Mouse (Mus musculus): ENCODE data around the gene Tjp1. TPM values are rescaled to one million over a fixed set of nuclear protein-coding genes. Genes with fewer than 3 reads are reported as not detected.
A peak's percentile ranks its signal among the peaks of the same experiment; 100 is the strongest.

Tjp1 gene
- polyA plus RNA-seq, 1 experiment from 2014 or later: 19.7 TPM

DNA sequence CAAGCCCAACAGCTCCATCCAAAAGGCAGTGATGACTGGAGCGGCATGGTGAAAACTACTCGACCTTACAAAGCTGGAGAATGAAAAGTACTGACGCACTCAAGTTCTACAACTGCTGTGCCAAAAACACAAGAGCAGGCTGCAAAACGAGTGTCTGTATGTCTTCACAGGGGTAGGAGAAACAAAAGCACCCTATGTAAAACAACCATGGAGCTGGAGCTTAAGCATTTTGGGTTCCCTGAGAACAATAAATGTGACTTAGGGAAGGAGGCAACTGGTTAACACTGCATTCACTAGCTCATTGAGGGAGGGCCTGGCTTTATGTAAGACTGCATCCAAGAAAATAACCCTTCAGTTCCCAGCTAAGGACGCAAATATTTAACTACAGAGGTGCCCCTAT is 158.5 kb downstream of the Tjp1 start:
- ATAC-seq (replicated peaks; ENCODE audit: extremely low read depth, insufficient read depth, low FRiP score): no peak
- Histone ChIP-seq H3K36me3 (ENCODE audit: control insufficient read depth, insufficient read depth) (no peaks in the 10 kb centered on the region), H3K4me1 (ENCODE audit: control insufficient read depth, insufficient read depth, low read length) (peaks cover 38% of the 10 kb centered on the region), H3K27ac (ENCODE audit: low read length) (peak overlapping the region; percentile 68), H3K4me3 (ENCODE audit: low read length) (peak overlapping the region; percentile 57), H3K27me3 (ENCODE audit: control insufficient read depth, insufficient read depth, low read length) (no peaks in the 10 kb centered on the region), H3K4me2 (ENCODE audit: low read depth, low read length) (peak overlapping the region; percentile 78), H3K9me3 (replicated peaks; ENCODE audit: control insufficient read depth, low read length) (no peaks in the 10 kb centered on the region), H3K9ac (ENCODE audit: low read length) (peak overlapping the region; percentile 73)
- WGBS: 13% methylated on average over 5 of the region's 5 CpGs

DNA sequence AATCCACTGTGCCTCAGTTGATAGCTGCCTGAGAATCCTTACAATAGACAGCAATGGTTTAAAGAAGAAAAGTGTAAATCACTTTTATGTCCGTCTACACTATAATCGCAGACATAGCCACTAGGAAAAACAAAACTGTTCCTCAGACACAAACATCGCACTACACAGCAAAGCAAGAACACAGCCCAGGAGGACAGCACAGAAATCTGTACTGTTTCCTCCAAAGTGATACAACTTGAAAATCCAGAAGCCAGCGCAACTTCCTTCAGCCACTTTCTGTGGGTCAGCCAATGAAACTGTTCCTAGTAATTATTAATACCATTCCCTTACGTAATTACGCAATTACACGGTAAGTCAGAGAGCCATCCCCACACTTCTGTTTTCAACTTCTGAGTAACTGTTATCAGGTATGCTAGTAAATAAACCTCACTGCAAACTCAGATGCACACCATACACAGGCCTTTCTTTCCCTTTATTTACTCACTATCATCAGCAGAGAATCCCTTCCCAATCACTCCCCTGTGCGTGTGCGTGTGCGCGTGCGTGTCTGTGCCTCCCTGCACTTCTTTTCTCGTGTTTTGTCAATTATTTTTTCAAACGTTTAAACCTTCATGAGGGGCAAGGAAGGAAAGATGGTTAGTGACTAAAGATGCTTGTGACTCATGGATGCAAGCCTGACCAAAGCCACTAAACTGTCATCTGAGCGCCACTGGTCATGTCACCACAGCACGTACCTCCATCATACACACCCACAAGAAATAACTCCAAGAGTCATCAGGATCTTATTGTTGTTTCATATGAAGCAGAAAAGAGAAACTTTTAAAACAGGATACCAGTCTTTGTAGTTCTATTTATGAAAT is 160.0 kb downstream of the Tjp1 start:
- H3K27ac ChIP-seq (ENCODE audit: low read length): peak overlapping the region; percentile 46

DNA sequence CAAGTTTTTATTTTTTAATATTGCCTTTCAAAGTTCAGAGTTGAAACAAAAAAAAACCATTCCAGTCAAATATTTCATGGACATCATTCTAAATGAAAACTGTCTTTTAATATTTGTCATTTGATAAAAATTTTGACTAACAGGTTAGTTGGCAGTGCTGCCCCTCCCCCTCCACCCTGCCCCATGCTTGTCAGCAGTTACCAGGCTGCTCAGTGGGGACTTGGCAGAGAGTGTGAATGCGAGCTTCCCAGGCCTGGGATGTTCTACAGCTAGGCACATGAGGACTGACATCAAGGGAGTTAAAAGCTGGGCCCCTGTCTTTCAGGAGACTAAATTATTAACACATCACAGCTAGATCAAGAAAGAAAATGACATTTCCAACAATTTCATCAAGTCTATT is 161.4 kb downstream of the Tjp1 start:
- Histone ChIP-seq H3K4me3 (ENCODE audit: low read length) (no peak overlapping the region), H3K27ac (ENCODE audit: low read length) (no peak overlapping the region), H3K36me3 (ENCODE audit: control insufficient read depth, insufficient read depth) (no peaks in the 10 kb centered on the region; the same call in 1 of the 2 replicates), H3K4me2 (ENCODE audit: low read depth, low read length) (no peak overlapping the region), H3K4me1 (ENCODE audit: control insufficient read depth, insufficient read depth, low read length) (peaks cover 39% of the 10 kb centered on the region), H3K9me3 (replicated peaks; ENCODE audit: control insufficient read depth, low read length) (0 out of 2 replicates have a peak, but pooled peaks cover 3% of the 10 kb centered on the region), H3K27me3 (ENCODE audit: control insufficient read depth, insufficient read depth, low read length) (no peaks in the 10 kb centered on the region), H3K9ac (ENCODE audit: low read length) (no peak overlapping the region)
- 5% methylated on average over 1 of the region's 1 CpGs for WGBS
- ATAC-seq (replicated peaks; ENCODE audit: extremely low read depth, insufficient read depth, low FRiP score): no peak

More for the DNA sequence above, 160.0 kb downstream of the Tjp1 start:
- ATAC-seq (replicated peaks; ENCODE audit: extremely low read depth, insufficient read depth, low FRiP score): no peak
- H3K36me3 ChIP-seq (ENCODE audit: control insufficient read depth, insufficient read depth): no peaks in the 10 kb centered on the region; the same call in 1 of the 2 replicates
- 59% methylated on average over 16 of the region's 16 CpGs for WGBS
- peaks cover 46% of the 10 kb centered on the region for H3K4me1 ChIP-seq (ENCODE audit: control insufficient read depth, insufficient read depth, low read length)
- H3K27me3 ChIP-seq (ENCODE audit: control insufficient read depth, insufficient read depth, low read length): no peaks in the 10 kb centered on the region
- H3K9ac ChIP-seq (ENCODE audit: low read length): peak overlapping the region; percentile 1; the same call in 1 of the 2 replicates
- 0 out of 2 replicates have a peak, but pooled peaks cover 3% of the 10 kb centered on the region for H3K9me3 ChIP-seq (replicated peaks; ENCODE audit: control insufficient read depth, low read length)
- H3K4me2 ChIP-seq (ENCODE audit: low read depth, low read length): peak overlapping the region; percentile 49
- H3K4me3 ChIP-seq (ENCODE audit: low read length): peak overlapping the region; percentile 26

DNA sequence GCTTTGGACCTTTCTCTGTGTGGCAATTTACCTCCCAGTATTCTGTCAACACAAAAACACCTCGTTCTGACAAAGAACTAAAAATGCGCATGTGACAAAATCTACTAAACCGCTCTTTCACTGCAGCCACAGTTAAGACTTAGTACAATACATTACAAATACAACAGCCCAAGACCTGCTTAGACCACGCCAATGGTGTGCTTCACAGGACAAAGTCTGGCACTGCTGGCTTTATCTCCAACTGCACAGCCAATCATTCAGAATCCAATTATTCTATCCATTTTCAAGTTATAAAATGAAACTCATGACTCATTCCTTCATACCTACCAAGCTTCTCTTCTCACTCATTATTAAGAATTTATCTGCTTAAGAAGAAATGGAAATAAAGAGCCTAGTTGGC is 162.0 kb downstream of the Tjp1 start:
- no peak for ATAC-seq (replicated peaks; ENCODE audit: extremely low read depth, insufficient read depth, low FRiP score)
- no peak overlapping the region for H3K27ac ChIP-seq (ENCODE audit: low read length)
- H3K9me3 ChIP-seq (replicated peaks; ENCODE audit: control insufficient read depth, low read length): 0 out of 2 replicates have a peak, but pooled peaks cover 3% of the 10 kb centered on the region
- WGBS: 81% methylated on average over 4 of the region's 4 CpGs
- no peak overlapping the region for H3K4me3 ChIP-seq (ENCODE audit: low read length)
- peaks cover 39% of the 10 kb centered on the region for H3K4me1 ChIP-seq (ENCODE audit: control insufficient read depth, insufficient read depth, low read length)
- no peak overlapping the region for H3K9ac ChIP-seq (ENCODE audit: low read length)
- no peaks in the 10 kb centered on the region for H3K27me3 ChIP-seq (ENCODE audit: control insufficient read depth, insufficient read depth, low read length)
- H3K4me2 ChIP-seq (ENCODE audit: low read depth, low read length): no peak overlapping the region
- no peaks in the 10 kb centered on the region; the same call in 1 of the 2 replicates for H3K36me3 ChIP-seq (ENCODE audit: control insufficient read depth, insufficient read depth)

DNA sequence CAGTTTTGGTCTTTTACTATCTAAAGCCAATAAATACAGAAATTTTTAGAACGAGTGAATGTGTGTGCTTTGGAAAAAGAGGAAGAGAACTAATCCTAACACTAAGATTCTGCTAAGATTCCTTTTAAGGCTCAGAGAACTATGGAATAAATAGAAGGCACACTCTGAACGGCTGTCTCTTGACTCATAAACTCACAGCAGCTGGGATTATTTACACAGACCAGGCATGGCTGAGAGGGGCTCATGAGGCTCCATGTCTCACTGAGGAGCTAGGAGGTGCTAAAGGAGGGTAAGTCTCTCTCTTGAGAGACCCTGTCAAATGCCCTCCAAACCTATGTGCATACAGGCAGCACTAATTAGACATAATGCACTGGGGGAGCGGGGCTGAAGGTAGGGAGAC is 167.3 kb downstream of the Tjp1 start:
- H3K27ac ChIP-seq (ENCODE audit: low read length): no peak overlapping the region
- H3K9me3 ChIP-seq (replicated peaks; ENCODE audit: control insufficient read depth, low read length): 0 out of 2 replicates have a peak, but pooled peaks cover 3% of the 10 kb centered on the region
- H3K4me1 ChIP-seq (ENCODE audit: control insufficient read depth, insufficient read depth, low read length): peaks cover 44% of the 10 kb centered on the region
- H3K4me2 ChIP-seq (ENCODE audit: low read depth, low read length): no peak overlapping the region
- no peak overlapping the region for H3K9ac ChIP-seq (ENCODE audit: low read length)
- 48% methylated on average over 3 of the region's 3 CpGs for WGBS
- no peaks in the 10 kb centered on the region for H3K27me3 ChIP-seq (ENCODE audit: control insufficient read depth, insufficient read depth, low read length)
- ATAC-seq (replicated peaks; ENCODE audit: extremely low read depth, insufficient read depth, low FRiP score): no peak
- H3K4me3 ChIP-seq (ENCODE audit: low read length): no peak overlapping the region
- H3K36me3 ChIP-seq (ENCODE audit: control insufficient read depth, insufficient read depth): no peaks in the 10 kb centered on the region; the same call in 1 of the 2 replicates

DNA sequence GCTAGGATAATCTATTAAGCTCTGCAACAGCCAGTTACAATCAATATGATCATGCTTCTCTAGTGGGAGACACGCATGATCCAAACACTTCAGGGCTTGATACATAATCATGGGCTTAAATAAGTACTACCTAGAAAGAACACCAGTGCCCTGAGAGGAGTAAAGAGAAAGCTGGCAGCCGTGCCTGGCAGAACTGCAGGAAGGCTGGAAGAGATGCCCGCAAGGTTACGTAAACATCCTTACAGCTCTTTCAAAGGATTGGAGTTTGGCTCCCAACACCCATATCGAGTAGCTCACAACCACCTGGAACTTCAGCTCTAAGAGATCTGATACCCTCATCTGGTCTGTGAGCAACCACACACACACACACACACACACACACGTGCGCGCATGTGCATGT is 167.8 kb downstream of the Tjp1 start:
- H3K4me2 ChIP-seq (ENCODE audit: low read depth, low read length): no peak overlapping the region
- ATAC-seq (replicated peaks; ENCODE audit: extremely low read depth, insufficient read depth, low FRiP score): no peak
- 62% methylated on average over 8 of the region's 8 CpGs for WGBS
- no peak overlapping the region for H3K9ac ChIP-seq (ENCODE audit: low read length)
- peaks cover 44% of the 10 kb centered on the region for H3K4me1 ChIP-seq (ENCODE audit: control insufficient read depth, insufficient read depth, low read length)
- H3K27ac ChIP-seq (ENCODE audit: low read length): no peak overlapping the region
- 0 out of 2 replicates have a peak, but pooled peaks cover 3% of the 10 kb centered on the region for H3K9me3 ChIP-seq (replicated peaks; ENCODE audit: control insufficient read depth, low read length)
- no peaks in the 10 kb centered on the region for H3K27me3 ChIP-seq (ENCODE audit: control insufficient read depth, insufficient read depth, low read length)
- no peaks in the 10 kb centered on the region; the same call in 1 of the 2 replicates for H3K36me3 ChIP-seq (ENCODE audit: control insufficient read depth, insufficient read depth)
- H3K4me3 ChIP-seq (ENCODE audit: low read length): no peak overlapping the region

DNA sequence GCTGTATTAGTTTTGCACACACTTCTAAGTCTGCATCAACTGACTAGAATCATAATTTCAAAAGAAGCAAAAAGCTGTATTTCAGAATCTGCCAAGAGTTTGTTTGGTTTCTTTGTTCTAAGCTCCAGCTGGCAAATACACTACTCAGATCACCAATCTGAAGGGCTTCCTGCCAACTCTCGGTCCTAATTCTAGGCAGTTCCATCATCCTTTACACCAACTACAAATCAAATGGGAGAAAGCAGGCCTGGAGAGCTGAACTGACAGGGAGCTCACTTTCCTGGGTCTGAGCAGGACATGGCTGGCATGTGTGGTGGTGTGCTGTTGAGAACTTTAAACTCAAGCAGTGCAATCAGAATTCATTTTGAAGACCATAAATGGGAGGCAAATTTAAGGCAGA is 170.0 kb downstream of the Tjp1 start:
- no peak overlapping the region for H3K4me3 ChIP-seq (ENCODE audit: low read length)
- H3K4me1 ChIP-seq (ENCODE audit: control insufficient read depth, insufficient read depth, low read length): peaks cover 38% of the 10 kb centered on the region
- WGBS: 19% methylated on average over 1 of the region's 1 CpGs
- H3K27ac ChIP-seq (ENCODE audit: low read length): peak overlapping the region; percentile 76
- peak; percentile 58; the same call in 1 of the 2 replicates for ATAC-seq (replicated peaks; ENCODE audit: extremely low read depth, insufficient read depth, low FRiP score)
- H3K9ac ChIP-seq (ENCODE audit: low read length): peak overlapping the region; percentile 29
- H3K27me3 ChIP-seq (ENCODE audit: control insufficient read depth, insufficient read depth, low read length): no peaks in the 10 kb centered on the region
- H3K4me2 ChIP-seq (ENCODE audit: low read depth, low read length): 0 out of 2 replicates have a peak overlapping the region, but pooled peaks have one; percentile 9
- H3K9me3 ChIP-seq (replicated peaks; ENCODE audit: control insufficient read depth, low read length): no peaks in the 10 kb centered on the region
- 0 out of 2 replicates have a peak, but pooled peaks cover 3% of the 10 kb centered on the region for H3K36me3 ChIP-seq (ENCODE audit: control insufficient read depth, insufficient read depth)

DNA sequence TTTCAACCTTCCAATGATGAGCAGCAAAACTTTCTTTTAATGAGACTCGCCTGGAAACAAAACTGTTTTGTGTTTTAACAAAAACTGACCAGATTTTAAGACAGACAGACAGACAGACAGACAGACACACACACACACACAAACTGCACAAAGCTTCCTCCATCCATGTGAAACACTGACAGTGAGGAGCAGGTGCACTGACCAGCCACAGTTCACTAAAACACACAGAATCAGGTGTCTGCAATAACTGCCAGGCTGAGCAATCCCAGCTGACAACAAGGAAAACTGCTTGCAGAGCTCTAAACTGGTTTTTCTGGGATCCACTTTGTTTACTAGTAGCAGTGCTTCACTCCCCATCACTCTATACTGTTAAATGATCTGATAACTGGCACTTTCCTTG is 171.4 kb downstream of the Tjp1 start:
- ATAC-seq (replicated peaks; ENCODE audit: extremely low read depth, insufficient read depth, low FRiP score): no peak
- Histone ChIP-seq H3K4me3 (ENCODE audit: low read length) (no peak overlapping the region), H3K27me3 (ENCODE audit: control insufficient read depth, insufficient read depth, low read length) (no peaks in the 10 kb centered on the region), H3K27ac (ENCODE audit: low read length) (no peak overlapping the region), H3K4me1 (ENCODE audit: control insufficient read depth, insufficient read depth, low read length) (peaks cover 37% of the 10 kb centered on the region), H3K36me3 (ENCODE audit: control insufficient read depth, insufficient read depth) (0 out of 2 replicates have a peak, but pooled peaks cover 5% of the 10 kb centered on the region), H3K9me3 (replicated peaks; ENCODE audit: control insufficient read depth, low read length) (no peaks in the 10 kb centered on the region), H3K4me2 (ENCODE audit: low read depth, low read length) (no peak overlapping the region), H3K9ac (ENCODE audit: low read length) (no peak overlapping the region)
- WGBS: 67% methylated on average over 1 of the region's 1 CpGs

DNA sequence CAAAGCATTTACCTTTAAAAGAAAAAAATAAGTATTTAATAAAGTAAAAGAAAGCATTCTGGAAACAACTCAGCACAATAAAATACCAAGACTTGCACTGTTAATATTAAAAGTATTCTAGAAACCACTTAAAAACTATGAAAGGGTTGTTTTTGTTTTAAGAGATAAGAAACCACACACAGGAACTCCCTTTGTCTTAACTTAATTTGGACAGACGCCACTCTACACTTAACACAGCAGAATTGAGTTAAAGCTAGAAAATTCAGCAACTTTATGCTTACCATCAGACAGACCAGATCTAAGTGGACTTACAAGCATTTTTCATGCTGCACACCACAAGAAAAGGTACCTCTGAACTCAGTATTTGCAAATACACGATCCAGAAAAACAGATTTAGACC is 172.7 kb downstream of the Tjp1 start:
- Histone ChIP-seq H3K27me3 (ENCODE audit: control insufficient read depth, insufficient read depth, low read length) (no peaks in the 10 kb centered on the region), H3K4me2 (ENCODE audit: low read depth, low read length) (peak overlapping the region; percentile 16; the same call in 1 of the 2 replicates), H3K4me1 (ENCODE audit: control insufficient read depth, insufficient read depth, low read length) (peaks cover 38% of the 10 kb centered on the region), H3K9ac (ENCODE audit: low read length) (no peak overlapping the region), H3K27ac (ENCODE audit: low read length) (peak overlapping the region; percentile 66), H3K4me3 (ENCODE audit: low read length) (no peak overlapping the region), H3K36me3 (ENCODE audit: control insufficient read depth, insufficient read depth) (0 out of 2 replicates have a peak, but pooled peaks cover 5% of the 10 kb centered on the region), H3K9me3 (replicated peaks; ENCODE audit: control insufficient read depth, low read length) (no peaks in the 10 kb centered on the region)
- 45% methylated on average over 2 of the region's 2 CpGs for WGBS
- ATAC-seq (replicated peaks; ENCODE audit: extremely low read depth, insufficient read depth, low FRiP score): no peak
